Mouse (Mus musculus) brain, embryonic 14.5 days (tissue): ENCODE measurements around the gene Dhx30. TPM values are rescaled to one million over a fixed set of nuclear protein-coding genes. Genes with fewer than 3 reads are reported as not detected.

Experiments
- DNase-seq: peaks from one replicate; pipeline ENCODE4 v3.0.0-alpha.2; 2011; ENCODE audit warnings: low read depth
- CTCF ChIP-seq: fragments of 200-500 bp; IDR thresholded peaks from 2 replicates; pipeline ENCODE4 v1.5.1; 2012; ENCODE audit warnings: inconsistent platforms, mild to moderate bottlenecking, moderate library complexity, borderline replicate concordance; ENCODE audit not compliant: insufficient read depth, insufficient read length; ENCODE audit errors: extremely low read depth
- POLR2A ChIP-seq: fragments of 200-500 bp; IDR thresholded peaks from 2 replicates; pipeline ENCODE4 v1.6.1; 2012; ENCODE audit warnings: mild to moderate bottlenecking, inconsistent platforms, borderline replicate concordance; ENCODE audit not compliant: poor library complexity, insufficient read depth, insufficient read length, severe bottlenecking; ENCODE audit errors: extremely low read depth
- polyA plus RNA-seq: library from polyadenylated mRNA; depleted of rRNA; stranded (reverse); fragments of >200 nt; gene quantifications from 2 replicates; pipeline ENCODE4 v1.2.3, GENCODE M21; 2012; rRNA removed

The Dhx30 gene
- polyA plus RNA-seq, 1 experiment, result 192 TPM

DNA sequence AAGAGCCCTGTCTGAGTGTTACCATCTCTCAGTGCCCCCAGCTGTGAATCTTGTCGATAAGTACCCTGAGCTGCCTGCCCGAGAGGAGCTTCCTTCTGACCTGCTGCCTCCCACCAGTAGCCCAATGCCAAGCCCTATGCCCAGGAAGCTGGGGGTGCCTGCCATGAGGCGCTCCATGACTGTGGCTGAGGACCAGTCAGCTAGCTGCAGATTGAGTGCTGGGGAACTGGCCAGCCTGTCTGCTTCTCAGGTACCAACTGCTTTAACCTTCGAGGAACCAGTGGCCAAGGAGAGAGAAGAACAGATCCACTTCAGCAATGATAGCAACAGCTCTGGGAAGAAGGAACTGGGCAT is 64.7 kb downstream of the Dhx30 start:
- TF ChIP-seq CTCF (no peak), POLR2A (no peak)

DNA sequence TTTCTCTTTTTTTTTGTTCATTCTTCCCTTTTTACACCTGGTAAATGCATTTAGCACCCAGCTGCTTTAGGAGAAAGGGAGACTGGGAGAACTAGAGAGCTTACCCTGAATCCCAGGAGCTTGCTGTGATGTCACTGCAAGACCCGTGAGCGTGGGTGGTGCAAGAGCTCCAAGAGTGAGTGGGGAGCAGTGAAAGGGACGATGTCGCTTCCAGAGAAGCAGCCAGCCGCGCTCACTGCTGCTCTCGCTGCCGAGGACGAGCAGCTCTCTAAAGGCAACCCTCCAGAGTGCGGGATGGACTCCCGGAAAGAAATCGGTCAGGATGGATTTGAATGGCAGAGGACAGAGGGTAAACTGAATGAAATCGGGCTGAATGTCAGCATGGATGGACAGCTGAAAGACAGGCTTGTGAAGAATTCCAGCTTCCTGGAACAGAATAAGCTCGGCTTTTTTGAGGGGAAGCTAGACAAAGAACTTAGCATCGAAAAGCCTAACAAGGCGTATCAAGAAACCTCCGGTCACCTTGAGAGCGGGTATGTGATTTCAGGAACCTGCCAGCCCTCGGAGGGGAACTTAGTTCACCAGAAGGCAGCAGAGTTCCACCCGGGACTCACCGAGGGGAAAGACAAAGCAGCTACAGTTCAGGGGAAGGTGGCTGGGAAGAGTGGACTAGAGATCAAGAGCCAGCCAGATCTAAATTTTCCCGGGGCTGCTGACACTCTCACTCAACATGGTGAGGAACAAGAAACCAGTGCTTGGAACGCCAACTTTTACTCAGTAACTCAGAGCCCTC is 65.6 kb downstream of the Dhx30 start:
- TF ChIP-seq CTCF, result no peak
- TF ChIP-seq POLR2A, result peak; percentile 67; the same call in 1 of the 2 replicates
- peak; percentile 83 for DNase-seq

More for the DNA sequence above, 64.7 kb downstream of the Dhx30 start:
- DNase-seq, result no peak

DNA sequence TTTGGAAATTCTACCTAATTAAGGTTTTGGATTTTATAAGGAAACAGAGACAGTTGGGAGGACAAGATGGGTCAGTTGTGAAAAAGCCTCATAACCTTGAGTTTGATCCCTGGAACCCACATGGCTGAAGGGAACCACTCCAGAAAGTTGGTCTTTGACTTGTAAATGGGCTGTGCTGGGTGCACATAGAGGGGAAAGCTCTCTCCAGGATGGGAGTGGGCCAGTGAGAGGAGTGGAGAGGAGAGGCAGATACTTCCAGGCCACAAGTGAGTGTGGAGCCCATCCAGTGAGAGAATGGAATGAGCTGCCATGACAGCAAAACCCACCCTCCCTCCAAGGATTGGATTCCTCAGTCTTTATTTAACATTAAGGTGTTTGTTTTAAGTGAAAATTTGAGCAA is 66.4 kb downstream of the Dhx30 start:
- no peak for TF ChIP-seq POLR2A
- TF ChIP-seq CTCF, result no peak
- DNase-seq, result peak; percentile 25

DNA sequence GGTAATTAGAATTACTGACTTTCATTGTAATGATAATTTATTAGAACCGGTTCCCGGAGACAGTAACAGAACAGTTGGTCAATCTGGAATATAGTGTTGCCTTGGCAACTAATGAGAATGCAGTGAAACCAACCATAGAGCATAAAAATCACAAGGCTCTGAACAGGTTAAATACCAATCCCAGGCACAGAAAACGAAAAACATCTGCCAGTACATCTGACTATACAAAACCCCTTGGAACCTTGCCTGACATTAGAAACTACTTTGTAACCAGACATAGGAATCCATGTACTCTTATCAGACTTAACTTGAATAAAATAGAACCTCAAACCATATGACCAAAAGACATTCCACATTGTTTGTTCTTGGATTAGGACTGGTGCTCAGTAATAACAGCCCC is 69.8 kb downstream of the Dhx30 start:
- peak; percentile 50 for DNase-seq

DNA sequence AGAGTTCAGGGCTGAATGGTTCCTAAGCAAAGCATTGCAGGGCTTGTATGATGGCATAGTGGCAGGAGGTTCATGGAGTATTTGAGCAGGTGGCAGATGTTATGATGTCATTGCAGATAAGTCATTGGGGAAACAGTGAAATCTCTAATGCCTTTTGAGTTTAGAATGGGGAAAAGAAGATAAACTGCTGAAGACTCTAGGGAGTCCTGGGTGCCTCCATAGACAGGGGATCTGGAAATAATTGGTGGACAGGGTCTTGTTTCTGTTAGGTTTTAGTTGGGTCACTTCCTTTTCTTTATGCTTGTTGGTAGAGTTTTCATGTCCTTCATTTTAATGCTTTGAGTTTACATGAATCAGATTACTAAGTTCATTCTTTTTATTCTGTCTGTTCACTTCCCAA is 70.4 kb downstream of the Dhx30 start:
- TF ChIP-seq CTCF (no peak), POLR2A (no peak)
- no peak for DNase-seq

More for the DNA sequence above, 69.8 kb downstream of the Dhx30 start:
- no peak for TF ChIP-seq CTCF
- TF ChIP-seq POLR2A, result no peak

DNA sequence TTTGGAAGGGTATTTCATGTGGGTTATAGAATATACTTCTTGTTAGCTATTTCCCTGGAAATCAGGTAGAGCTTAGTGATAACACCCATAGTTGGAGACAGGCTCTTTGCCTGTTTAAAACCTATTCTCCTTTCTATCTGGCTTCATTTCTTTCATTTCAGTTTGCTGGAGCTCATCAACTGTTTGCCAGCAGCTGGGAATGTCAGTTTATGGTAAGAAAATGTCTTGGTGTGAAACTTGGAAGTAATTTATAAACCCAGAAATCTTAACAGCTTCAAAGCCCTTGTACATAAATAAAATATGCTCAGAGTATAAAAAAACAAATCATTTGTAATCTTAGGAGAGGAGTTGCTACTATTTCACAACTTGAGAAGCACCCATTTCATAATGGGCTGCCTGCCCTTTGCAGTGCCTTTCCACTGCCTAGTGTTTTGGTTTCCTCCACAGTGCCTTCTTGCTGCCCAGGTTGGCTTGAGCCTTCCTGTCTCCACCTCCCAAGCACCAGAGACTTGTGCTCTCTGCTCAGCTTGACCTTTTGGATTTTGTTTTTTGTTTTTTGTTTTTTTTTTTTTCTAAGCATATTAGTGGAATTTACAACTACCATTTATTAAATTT is 71.8 kb downstream of the Dhx30 start:
- no peak for DNase-seq
- TF ChIP-seq CTCF, result no peak
- TF ChIP-seq POLR2A, result no peak

DNA sequence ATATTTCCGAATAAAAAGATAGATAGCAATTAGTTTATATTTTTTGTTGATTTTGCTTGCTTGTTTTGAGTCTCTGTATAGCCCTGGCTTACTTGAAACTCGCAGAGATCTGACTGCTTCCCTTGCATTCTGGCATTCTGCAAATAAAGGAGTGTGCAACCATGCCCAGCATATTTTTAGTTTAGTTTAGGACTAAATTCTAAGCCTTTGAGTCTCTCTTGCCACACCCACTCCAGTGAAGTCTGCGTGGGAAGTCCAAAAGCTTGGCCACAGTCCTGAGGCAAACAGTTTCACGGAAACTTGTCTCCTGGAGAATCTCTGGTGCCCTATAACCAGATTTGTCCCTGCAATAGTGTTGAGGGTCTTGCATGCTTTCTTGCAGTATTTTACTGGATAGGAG is 73.3 kb downstream of the Dhx30 start:
- DNase-seq, result no peak
- no peak for TF ChIP-seq CTCF

DNA sequence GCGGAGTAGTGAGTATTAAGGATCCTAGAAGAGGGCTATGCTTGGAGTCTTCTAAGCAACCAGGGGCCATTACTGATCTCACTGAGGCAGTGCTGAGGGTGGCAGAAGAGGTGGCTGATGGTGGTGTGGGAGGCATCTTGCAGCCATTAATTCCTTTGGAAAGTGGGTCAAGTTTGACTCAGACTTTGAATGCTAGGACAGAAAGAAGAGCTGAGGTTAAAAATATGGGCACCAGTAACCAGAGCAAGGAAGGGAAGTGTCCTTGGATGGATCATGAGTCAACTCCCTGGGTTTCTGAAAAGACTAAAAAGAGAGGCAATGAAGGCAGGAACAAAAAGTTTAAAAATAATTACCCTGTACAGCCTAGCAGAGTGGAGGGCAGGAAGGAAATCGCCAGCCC is 79.1 kb downstream of the Dhx30 start:
- no peak for TF ChIP-seq CTCF
- TF ChIP-seq POLR2A, result no peak
- DNase-seq, result no peak

DNA sequence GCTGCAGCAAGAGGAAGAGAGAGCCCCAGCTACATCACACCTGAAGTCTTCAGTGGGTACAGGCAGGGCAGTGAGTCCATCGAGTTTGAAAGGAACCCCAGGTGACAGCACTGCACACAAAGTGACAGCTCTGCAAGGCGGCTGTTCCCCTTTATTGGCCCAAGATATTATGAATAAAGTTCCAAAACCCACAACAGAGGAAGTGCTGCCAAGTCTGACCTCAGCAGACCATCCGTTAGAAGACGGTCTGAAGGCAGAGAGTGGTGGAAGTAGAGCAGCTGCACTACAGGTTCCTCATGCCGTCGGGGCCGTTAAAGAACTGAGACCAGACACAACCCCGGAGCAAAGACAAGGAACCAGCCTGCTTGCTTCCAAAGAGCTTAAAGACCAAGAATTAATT is 79.7 kb downstream of the Dhx30 start:
- no peak for TF ChIP-seq POLR2A
- no peak for TF ChIP-seq CTCF

DNA sequence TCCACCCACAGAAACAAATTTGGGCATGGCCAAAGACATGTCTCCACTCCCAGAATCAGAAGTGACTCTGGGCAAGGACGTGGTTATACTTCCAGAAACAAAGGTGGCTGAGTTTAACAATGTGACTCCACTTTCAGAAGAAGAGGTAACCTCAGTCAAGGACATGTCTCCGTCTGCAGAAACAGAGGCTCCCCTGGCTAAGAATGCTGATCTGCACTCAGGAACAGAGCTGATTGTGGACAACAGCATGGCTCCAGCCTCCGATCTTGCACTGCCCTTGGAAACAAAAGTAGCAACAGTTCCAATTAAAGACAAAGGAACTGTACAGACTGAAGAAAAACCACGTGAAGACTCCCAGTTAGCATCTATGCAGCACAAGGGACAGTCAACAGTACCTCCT is 82.5 kb downstream of the Dhx30 start:
- TF ChIP-seq CTCF, result no peak
- no peak for TF ChIP-seq POLR2A

More for the DNA sequence above, 79.7 kb downstream of the Dhx30 start:
- no peak for DNase-seq

More for the DNA sequence above, 82.5 kb downstream of the Dhx30 start:
- no peak for DNase-seq

Other genes starting within 250 kb of the Dhx30 start
- gene Cdc25a, start 242.3 kb downstream of the Dhx30 start, polyA plus RNA-seq, result 15.4 and 16.7 TPM in 2 replicates
- 161 and 224 TPM in 2 replicates for gene Map4, start 186.4 kb downstream of the Dhx30 start, polyA plus RNA-seq
- gene Smarcc1, start 122 bp downstream of the Dhx30 start, polyA plus RNA-seq, result 54.2 and 82.7 TPM in 2 replicates
- gene Cspg5, start 126.0 kb upstream of the Dhx30 start, polyA plus RNA-seq, result 108 and 139 TPM in 2 replicates
- gene Elp6, start 187.3 kb upstream of the Dhx30 start, polyA plus RNA-seq, result 46.6 and 55.9 TPM in 2 replicates
- gene Scap, start 215.5 kb upstream of the Dhx30 start, polyA plus RNA-seq, result 24.9 and 53.4 TPM in 2 replicates